Mouse (Mus musculus): ENCODE results near the gene Son. TPM values are rescaled to one million over a fixed set of nuclear protein-coding genes. Genes with fewer than 3 reads are reported as not detected.
A peak's percentile ranks its signal among the peaks of the same experiment; 100 is the strongest.

The Son gene
- polyA plus RNA-seq, 1 experiment from 2014 or later: 98.8 TPM

GRCm38 (mm10) chr16:91612525-91612924 lies 34.8 kb upstream of the Son start:
- Histone ChIP-seq H3K27ac (ENCODE audit: low read length) (no peak overlapping the region), H3K9ac (ENCODE audit: low read length) (no peak overlapping the region), H3K4me2 (ENCODE audit: low read depth, low read length) (no peak overlapping the region), H3K4me1 (ENCODE audit: control insufficient read depth, insufficient read depth, low read length) (no peaks in the 10 kb centered on the region), H3K36me3 (ENCODE audit: control insufficient read depth, insufficient read depth, low read length) (no peaks in the 10 kb centered on the region), H3K27me3 (ENCODE audit: control insufficient read depth, insufficient read depth, low read length) (no peaks in the 10 kb centered on the region), H3K4me3 (replicated peaks; ENCODE audit: low read length) (no peak overlapping the region), H3K9me3 (replicated peaks; ENCODE audit: control insufficient read depth, low read length) (0 out of 2 replicates have a peak, but pooled peaks cover 3% of the 10 kb centered on the region)
- WGBS: 50% methylated on average over 5 of the region's 5 CpGs
- ATAC-seq (ENCODE audit: insufficient read depth, low FRiP score): no peak

DNA sequence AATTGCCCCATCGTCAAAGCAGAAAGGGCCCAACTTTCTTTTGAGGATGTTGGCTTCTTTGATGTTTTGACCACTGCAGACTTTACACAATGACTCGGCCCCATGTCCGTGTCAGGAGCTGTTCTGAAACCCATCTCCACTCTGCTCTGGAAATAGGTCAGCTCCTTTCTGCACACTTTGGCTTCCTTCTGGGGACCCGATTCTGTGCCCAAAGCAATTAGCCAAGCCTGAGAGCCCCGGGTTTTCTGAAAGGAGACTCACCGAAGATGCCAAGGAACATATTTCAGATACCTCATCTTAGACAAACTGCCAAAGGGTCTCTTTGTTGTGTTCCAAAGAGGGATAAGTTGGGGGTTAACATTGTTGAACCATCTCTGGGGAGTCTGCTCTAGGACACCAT lies 32.8 kb upstream of the Son start:
- Histone ChIP-seq H3K9me3 (replicated peaks; ENCODE audit: control insufficient read depth, low read length) (no peaks in the 10 kb centered on the region), H3K4me2 (ENCODE audit: low read depth, low read length) (no peak overlapping the region), H3K4me3 (replicated peaks; ENCODE audit: low read length) (no peak overlapping the region), H3K9ac (ENCODE audit: low read length) (no peak overlapping the region), H3K27me3 (ENCODE audit: control insufficient read depth, insufficient read depth, low read length) (no peaks in the 10 kb centered on the region), H3K27ac (ENCODE audit: low read length) (no peak overlapping the region), H3K4me1 (ENCODE audit: control insufficient read depth, insufficient read depth, low read length) (no peaks in the 10 kb centered on the region; the same call in 1 of the 2 replicates), H3K36me3 (ENCODE audit: control insufficient read depth, insufficient read depth, low read length) (no peaks in the 10 kb centered on the region)
- ATAC-seq (ENCODE audit: insufficient read depth, low FRiP score): no peak
- WGBS: 83% methylated on average over 6 of the region's 6 CpGs

- peak within 1 kb of the TSS; percentile 93 for H3K4me2 ChIP-seq (ENCODE audit: low read depth, low read length)
- 10% methylated on average over 39 of the region's 39 CpGs for WGBS
- no peaks in the 10 kb centered on the region for H3K27me3 ChIP-seq (ENCODE audit: control insufficient read depth, insufficient read depth, low read length)
- no peaks in the 10 kb centered on the region; the same call in 1 of the 2 replicates for H3K4me1 ChIP-seq (ENCODE audit: control insufficient read depth, insufficient read depth, low read length)
- peak; percentile 86 for ATAC-seq (ENCODE audit: insufficient read depth, low FRiP score)
- peak within 1 kb of the TSS; percentile 73 for H3K4me3 ChIP-seq (replicated peaks; ENCODE audit: low read length)
- peak within 1 kb of the TSS; percentile 78 for H3K9ac ChIP-seq (ENCODE audit: low read length)
- no peaks in the 10 kb centered on the region for H3K9me3 ChIP-seq (replicated peaks; ENCODE audit: control insufficient read depth, low read length)
- H3K36me3 ChIP-seq (ENCODE audit: control insufficient read depth, insufficient read depth, low read length): peaks cover 5% of the 10 kb centered on the region; the same call in 1 of the 2 replicates
- no peak within 1 kb of the TSS for H3K27ac ChIP-seq (ENCODE audit: low read length)
Observed at GRCm38 (mm10) chr16:91618511-91619501, 28.5 kb upstream of the Son start, which contains the start of gene Dnajc28. Dnajc28 (minus strand) TSS chr16:91619026.

DNA sequence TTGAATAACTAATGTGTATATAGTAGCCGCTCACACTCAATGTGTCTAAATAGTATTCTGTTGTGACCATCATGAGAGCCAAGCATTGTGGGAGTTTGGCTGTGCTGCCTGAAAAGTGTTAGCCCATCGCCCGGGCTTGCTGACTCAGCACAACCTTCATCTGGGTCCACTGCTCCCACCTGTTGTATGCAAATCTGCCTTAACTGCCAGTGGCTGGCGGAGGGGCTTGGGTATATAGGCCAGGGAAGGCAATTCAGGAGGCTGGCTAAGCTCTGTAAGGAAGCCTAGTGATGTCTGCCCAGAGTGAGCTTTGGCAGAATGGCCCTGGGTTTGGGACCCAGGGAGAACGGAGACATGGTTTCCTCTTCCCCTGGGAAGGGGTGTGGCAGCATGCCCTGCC lies 27.1 kb upstream of the Son start:
- Histone ChIP-seq H3K27me3 (ENCODE audit: control insufficient read depth, insufficient read depth, low read length) (no peaks in the 10 kb centered on the region), H3K36me3 (ENCODE audit: control insufficient read depth, insufficient read depth, low read length) (peaks cover 8% of the 10 kb centered on the region; the same call in 1 of the 2 replicates), H3K27ac (ENCODE audit: low read length) (no peak overlapping the region), H3K4me3 (replicated peaks; ENCODE audit: low read length) (no peak overlapping the region), H3K4me1 (ENCODE audit: control insufficient read depth, insufficient read depth, low read length) (no peaks in the 10 kb centered on the region; the same call in 1 of the 2 replicates), H3K9me3 (replicated peaks; ENCODE audit: control insufficient read depth, low read length) (no peaks in the 10 kb centered on the region), H3K9ac (ENCODE audit: low read length) (no peak overlapping the region), H3K4me2 (ENCODE audit: low read depth, low read length) (no peak overlapping the region)
- 79% methylated on average over 5 of the region's 5 CpGs for whole genome bisulfite sequencing
- ATAC-seq (ENCODE audit: insufficient read depth, low FRiP score): no peak

GRCm38 (mm10) chr16:91620991-91621390 lies 26.3 kb upstream of the Son start:
- no peak for ATAC-seq (ENCODE audit: insufficient read depth, low FRiP score)
- Histone ChIP-seq H3K9ac (ENCODE audit: low read length) (no peak overlapping the region), H3K36me3 (ENCODE audit: control insufficient read depth, insufficient read depth, low read length) (peaks cover 12% of the 10 kb centered on the region; the same call in 1 of the 2 replicates), H3K9me3 (replicated peaks; ENCODE audit: control insufficient read depth, low read length) (no peaks in the 10 kb centered on the region), H3K4me1 (ENCODE audit: control insufficient read depth, insufficient read depth, low read length) (no peaks in the 10 kb centered on the region; the same call in 1 of the 2 replicates), H3K4me2 (ENCODE audit: low read depth, low read length) (no peak overlapping the region), H3K27ac (ENCODE audit: low read length) (no peak overlapping the region), H3K4me3 (replicated peaks; ENCODE audit: low read length) (no peak overlapping the region), H3K27me3 (ENCODE audit: control insufficient read depth, insufficient read depth, low read length) (no peaks in the 10 kb centered on the region)
- WGBS: 87% methylated on average over 11 of the region's 11 CpGs

DNA sequence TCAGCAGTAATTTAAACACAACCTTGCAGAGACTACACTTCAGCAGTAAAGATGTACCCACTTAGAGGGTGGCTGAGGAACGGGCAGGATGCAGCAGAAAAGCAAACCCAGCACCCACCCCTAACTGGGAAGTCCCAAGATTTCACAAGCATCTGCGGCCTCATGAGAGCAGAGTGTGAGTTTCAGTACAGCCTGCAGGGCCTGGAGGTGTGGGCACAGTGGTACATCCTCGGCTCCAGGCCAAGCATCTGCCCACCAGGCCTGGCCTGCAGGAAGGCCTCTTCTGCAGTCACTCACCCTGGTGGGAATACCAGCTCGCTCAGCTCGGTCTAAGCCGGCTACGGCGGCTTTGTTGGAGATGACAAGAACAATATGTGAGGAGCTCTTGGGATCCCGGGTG lies 24.2 kb upstream of the Son start:
- Histone ChIP-seq H3K4me1 (ENCODE audit: control insufficient read depth, insufficient read depth, low read length) (no peaks in the 10 kb centered on the region; the same call in 1 of the 2 replicates), H3K4me2 (ENCODE audit: low read depth, low read length) (no peak overlapping the region), H3K27ac (ENCODE audit: low read length) (no peak overlapping the region), H3K9ac (ENCODE audit: low read length) (no peak overlapping the region), H3K9me3 (replicated peaks; ENCODE audit: control insufficient read depth, low read length) (no peaks in the 10 kb centered on the region), H3K4me3 (replicated peaks; ENCODE audit: low read length) (no peak overlapping the region), H3K36me3 (ENCODE audit: control insufficient read depth, insufficient read depth, low read length) (peaks cover 21% of the 10 kb centered on the region; the same call in 1 of the 2 replicates), H3K27me3 (ENCODE audit: control insufficient read depth, insufficient read depth, low read length) (no peaks in the 10 kb centered on the region)
- ATAC-seq (ENCODE audit: insufficient read depth, low FRiP score): no peak
- 90% methylated on average over 9 of the region's 9 CpGs for WGBS

GRCm38 (mm10) chr16:91627831-91628230 lies 19.5 kb upstream of the Son start:
- Histone ChIP-seq H3K4me1 (ENCODE audit: control insufficient read depth, insufficient read depth, low read length) (no peaks in the 10 kb centered on the region), H3K4me2 (ENCODE audit: low read depth, low read length) (no peak overlapping the region), H3K4me3 (replicated peaks; ENCODE audit: low read length) (no peak overlapping the region), H3K27me3 (ENCODE audit: control insufficient read depth, insufficient read depth, low read length) (no peaks in the 10 kb centered on the region), H3K9me3 (replicated peaks; ENCODE audit: control insufficient read depth, low read length) (no peaks in the 10 kb centered on the region), H3K9ac (ENCODE audit: low read length) (no peak overlapping the region), H3K27ac (ENCODE audit: low read length) (no peak overlapping the region), H3K36me3 (ENCODE audit: control insufficient read depth, insufficient read depth, low read length) (peaks cover 36% of the 10 kb centered on the region; the same call in 1 of the 2 replicates)
- 81% methylated on average over 7 of the region's 7 CpGs for WGBS
- ATAC-seq (ENCODE audit: insufficient read depth, low FRiP score): no peak

DNA sequence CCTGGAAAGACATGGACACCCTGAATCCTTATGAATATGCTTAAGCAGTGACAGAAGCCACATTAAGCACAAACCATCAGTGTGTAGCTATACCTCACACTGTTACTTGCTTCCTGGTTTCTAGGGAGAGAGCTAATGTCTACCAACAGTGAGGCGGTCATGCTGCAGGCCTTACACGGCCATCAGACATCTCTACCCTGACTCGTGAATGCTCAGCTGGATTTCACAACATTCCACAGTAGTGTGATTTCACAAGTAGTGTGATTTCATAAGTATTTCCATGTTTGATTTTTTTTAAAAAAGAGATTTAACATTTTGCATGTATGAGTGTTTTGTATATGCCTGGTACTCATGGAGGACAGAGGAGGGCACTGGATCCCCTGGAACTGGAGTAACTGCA lies 18.6 kb upstream of the Son start:
- no peak overlapping the region for H3K4me3 ChIP-seq (replicated peaks; ENCODE audit: low read length)
- ATAC-seq (ENCODE audit: insufficient read depth, low FRiP score): no peak
- peaks cover 41% of the 10 kb centered on the region; the same call in 1 of the 2 replicates for H3K36me3 ChIP-seq (ENCODE audit: control insufficient read depth, insufficient read depth, low read length)
- no peaks in the 10 kb centered on the region for H3K9me3 ChIP-seq (replicated peaks; ENCODE audit: control insufficient read depth, low read length)
- no peaks in the 10 kb centered on the region for H3K27me3 ChIP-seq (ENCODE audit: control insufficient read depth, insufficient read depth, low read length)
- H3K27ac ChIP-seq (ENCODE audit: low read length): no peak overlapping the region
- WGBS: 94% methylated on average over 3 of the region's 3 CpGs
- H3K4me1 ChIP-seq (ENCODE audit: control insufficient read depth, insufficient read depth, low read length): no peaks in the 10 kb centered on the region
- H3K9ac ChIP-seq (ENCODE audit: low read length): no peak overlapping the region
- no peak overlapping the region for H3K4me2 ChIP-seq (ENCODE audit: low read depth, low read length)

DNA sequence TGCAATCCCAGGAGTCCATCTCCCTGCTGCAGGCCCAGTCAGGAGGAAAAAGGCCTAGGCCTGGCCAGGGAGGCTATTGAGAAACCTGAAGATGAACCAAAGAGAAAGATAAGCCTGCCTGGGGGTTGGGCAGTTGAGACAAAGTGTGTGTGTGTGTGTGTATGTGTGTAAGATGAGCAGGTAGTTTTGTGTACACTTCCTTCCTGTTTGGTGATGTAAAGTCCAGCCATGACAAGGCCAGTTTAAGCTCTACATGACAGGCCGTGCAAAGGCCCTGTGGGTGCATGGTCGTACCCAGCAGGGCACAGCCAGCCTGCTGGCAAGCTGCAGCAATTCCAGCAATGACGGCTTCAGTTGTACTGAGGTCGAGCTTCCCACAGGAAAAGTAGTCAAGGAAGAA lies 17.6 kb upstream of the Son start:
- ATAC-seq (ENCODE audit: insufficient read depth, low FRiP score): no peak
- peaks cover 40% of the 10 kb centered on the region; the same call in 1 of the 2 replicates for H3K36me3 ChIP-seq (ENCODE audit: control insufficient read depth, insufficient read depth, low read length)
- no peak overlapping the region for H3K27ac ChIP-seq (ENCODE audit: low read length)
- no peaks in the 10 kb centered on the region for H3K27me3 ChIP-seq (ENCODE audit: control insufficient read depth, insufficient read depth, low read length)
- H3K9me3 ChIP-seq (replicated peaks; ENCODE audit: control insufficient read depth, low read length): no peaks in the 10 kb centered on the region
- no peak overlapping the region for H3K9ac ChIP-seq (ENCODE audit: low read length)
- H3K4me2 ChIP-seq (ENCODE audit: low read depth, low read length): no peak overlapping the region
- no peaks in the 10 kb centered on the region for H3K4me1 ChIP-seq (ENCODE audit: control insufficient read depth, insufficient read depth, low read length)
- 86% methylated on average over 4 of the region's 4 CpGs for WGBS
- H3K4me3 ChIP-seq (replicated peaks; ENCODE audit: low read length): no peak overlapping the region

Data from stomach, embryonic 16.5 days (tissue).